Mouse (Mus musculus) liver, postnatal 0 days (tissue): Measurements from ENCODE around the gene Strn3. TPM values are rescaled to one million over a fixed set of nuclear protein-coding genes. Genes with fewer than 3 reads are reported as not detected.

Experiments used
- ATAC-seq: fragments of 200-750 bp; cut with Nextera tagmentation; 2 replicates; pipeline ENCODE4 v1.8.0; 2017; ENCODE audit warnings: mild to moderate bottlenecking, moderate library complexity
- DNase-seq: peaks from one replicate; pipeline ENCODE4 v3.0.0-alpha.2; 2016
- H3K27ac ChIP-seq: fragments of 300-500 bp; sonication (generic); 2 replicates; pipeline ENCODE4 v1.5.1; 2014; ENCODE audit warnings: antibody characterized with exemption, moderate library complexity, mild to moderate bottlenecking, low read depth
- H3K27me3 ChIP-seq: fragments of 300-500 bp; sonication (generic); 2 replicates; pipeline ENCODE4 v1.6.1; 2014; ENCODE audit warnings: low read length, control low read depth, mixed read lengths; ENCODE audit not compliant: insufficient read depth
- H3K36me3 ChIP-seq: fragments of 300-500 bp; sonication (generic); replicated peaks from 2 replicates; pipeline ENCODE4 v1.6.1; 2014; ENCODE audit warnings: mild to moderate bottlenecking, control low read depth, low read length, moderate library complexity, mixed read lengths; ENCODE audit not compliant: insufficient read depth
- H3K4me1 ChIP-seq: fragments of 300-500 bp; sonication (generic); 2 replicates; pipeline ENCODE4 v1.6.1; 2014; ENCODE audit warnings: antibody characterized with exemption, mild to moderate bottlenecking, control low read depth; ENCODE audit not compliant: insufficient read depth
- H3K4me2 ChIP-seq: fragments of 300-500 bp; sonication (generic); 2 replicates; pipeline ENCODE4 v1.6.1; 2014; ENCODE audit warnings: low read depth, mild to moderate bottlenecking, low read length, moderate library complexity, mixed read lengths
- H3K4me3 ChIP-seq: fragments of 300-500 bp; sonication (generic); 2 replicates; pipeline ENCODE4 v1.5.1; 2014; ENCODE audit warnings: low read depth, low read length
- H3K9ac ChIP-seq: fragments of 300-500 bp; sonication (generic); replicated peaks from 2 replicates; pipeline ENCODE4 v1.6.1; 2014; ENCODE audit warnings: mild to moderate bottlenecking, moderate library complexity
- H3K9me3 ChIP-seq: fragments of 300-500 bp; sonication (generic); 2 replicates; pipeline ENCODE4 v1.6.1; 2016; ENCODE audit warnings: mild to moderate bottlenecking, control low read depth, low read length, mixed read lengths
- CTCF ChIP-seq: sonication (generic); IDR thresholded peaks from 2 replicates; pipeline ENCODE4 v1.5.1; 2016; ENCODE audit warnings: antibody characterized with exemption, low read depth
- EP300 ChIP-seq: IDR thresholded peaks from 2 replicates; pipeline ENCODE4 v1.6.1; 2016; ENCODE audit warnings: antibody characterized with exemption, low read depth, mild to moderate bottlenecking
- WGBS: fragments of 180-500 bp; shearing (Covaris S2); extraction: QIAGEN DNeasy Blood & Tissue Kit; methylation state at CpG from one replicate; pipeline ENCODE4 v1.1.7; 2014; ENCODE audit not compliant: insufficient replicate concordance; 5-methylcytosine and 5-hydroxymethylcytosine counted together
- polyA plus RNA-seq: library from polyadenylated mRNA; unstranded; fragments of >200 nt; fragmentation: Nextera tagmentation; extraction: Ambion mirVana; gene quantifications from 2 replicates; pipeline ENCODE4 v1.2.1, GENCODE M21; 2015

Strn3 gene
- polyA plus RNA-seq, 1 experiment from 2014 or later: 11.5 TPM

DNA sequence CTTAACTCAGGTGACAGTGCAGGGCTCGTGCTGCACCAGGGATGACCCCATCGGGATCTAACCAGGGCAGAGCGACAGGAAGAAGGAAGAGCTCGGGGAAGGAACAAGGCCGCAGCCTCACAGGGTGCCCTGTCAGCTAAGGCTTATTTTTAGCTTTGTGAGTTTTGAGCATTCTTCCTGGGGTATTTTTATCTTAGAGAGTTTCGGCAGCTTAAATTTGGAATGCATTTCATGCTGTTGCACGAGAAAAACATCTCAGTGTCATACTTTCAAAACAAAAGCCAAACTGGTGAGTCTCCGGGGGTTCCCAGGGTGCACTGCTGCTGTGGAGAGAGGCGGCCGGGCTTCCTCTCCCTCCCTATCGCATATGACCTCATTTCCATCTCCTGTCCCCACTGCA lies 37.4 kb upstream of the Strn3 start:
- no peak overlapping the region for H3K4me2 ChIP-seq
- peaks cover 3% of the 10 kb centered on the region; the same call in 1 of the 2 replicates for H3K36me3 ChIP-seq
- no peaks in the 10 kb centered on the region for H3K9me3 ChIP-seq
- no peak overlapping the region for H3K4me3 ChIP-seq
- no peaks in the 10 kb centered on the region for H3K4me1 ChIP-seq
- H3K27ac ChIP-seq: peak overlapping the region; percentile 71
- TF ChIP-seq CTCF (no peak), EP300 (0 out of 2 replicates have a peak, but pooled peaks have one; percentile 9)
- ATAC-seq: peak; percentile 49; the same call in 1 of the 2 replicates
- no peak for DNase-seq
- H3K27me3 ChIP-seq: no peaks in the 10 kb centered on the region
- H3K9ac ChIP-seq: no peak overlapping the region
- WGBS: 49% methylated on average over 11 of the region's 11 CpGs

DNA sequence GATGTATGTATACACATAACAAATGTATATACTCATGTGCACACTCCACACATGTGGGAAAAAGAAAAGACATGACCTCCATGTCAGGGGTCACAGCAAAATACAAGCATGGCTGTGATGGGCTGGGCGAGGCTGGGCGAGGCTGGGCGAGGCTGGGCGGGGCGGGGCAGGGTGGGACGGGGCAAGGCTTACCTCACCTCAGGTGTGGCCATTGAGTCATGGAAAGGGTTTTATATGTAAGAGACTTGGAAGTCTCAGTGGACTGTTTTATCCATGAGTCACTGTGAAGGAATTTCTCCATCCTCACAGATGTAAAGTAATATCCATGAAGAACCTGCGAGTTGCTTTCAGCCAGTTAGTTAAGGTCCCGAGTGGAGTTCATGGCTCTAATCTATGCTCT lies 30.1 kb upstream of the Strn3 start:
- H3K4me3 ChIP-seq: no peak overlapping the region
- H3K27ac ChIP-seq: no peak overlapping the region
- no peak for TF ChIP-seq EP300
- no peak for TF ChIP-seq CTCF
- DNase-seq: no peak
- no peak overlapping the region for H3K4me2 ChIP-seq
- ATAC-seq: no peak
- no peaks in the 10 kb centered on the region for H3K4me1 ChIP-seq
- WGBS: 90% methylated on average over 8 of the region's 8 CpGs
- H3K9ac ChIP-seq: no peak overlapping the region
- H3K36me3 ChIP-seq: no peaks in the 10 kb centered on the region; the same call in 1 of the 2 replicates
- no peaks in the 10 kb centered on the region for H3K9me3 ChIP-seq
- H3K27me3 ChIP-seq: no peaks in the 10 kb centered on the region

DNA sequence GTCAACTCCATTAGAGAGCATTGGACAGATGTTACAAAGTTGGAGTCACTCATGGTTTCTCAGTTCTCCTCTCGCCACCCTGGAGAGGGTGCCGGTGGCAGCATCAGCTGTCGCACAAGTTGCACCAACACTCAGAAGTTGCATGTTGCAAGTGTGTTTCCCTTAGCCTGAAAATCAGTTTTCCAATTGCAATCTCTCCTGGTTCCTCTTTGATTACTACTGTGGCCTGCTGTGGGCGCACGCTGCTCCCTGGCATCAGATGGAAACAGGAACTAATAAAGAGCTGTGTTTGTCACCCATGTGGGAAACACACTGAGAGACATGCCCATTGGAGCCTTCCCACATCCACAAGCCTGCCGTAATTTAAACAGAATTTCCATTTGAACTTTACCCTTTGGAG lies 26.9 kb upstream of the Strn3 start:
- 68% methylated on average over 6 of the region's 6 CpGs for WGBS
- ATAC-seq (no peak), DNase-seq (no peak)
- H3K9ac ChIP-seq: no peak overlapping the region
- H3K9me3 ChIP-seq: no peaks in the 10 kb centered on the region
- no peak overlapping the region for H3K4me2 ChIP-seq
- no peak overlapping the region for H3K27ac ChIP-seq
- no peaks in the 10 kb centered on the region; the same call in 1 of the 2 replicates for H3K36me3 ChIP-seq
- H3K27me3 ChIP-seq: no peaks in the 10 kb centered on the region
- H3K4me3 ChIP-seq: no peak overlapping the region
- no peak for TF ChIP-seq CTCF
- TF ChIP-seq EP300: no peak
- no peaks in the 10 kb centered on the region for H3K4me1 ChIP-seq

DNA sequence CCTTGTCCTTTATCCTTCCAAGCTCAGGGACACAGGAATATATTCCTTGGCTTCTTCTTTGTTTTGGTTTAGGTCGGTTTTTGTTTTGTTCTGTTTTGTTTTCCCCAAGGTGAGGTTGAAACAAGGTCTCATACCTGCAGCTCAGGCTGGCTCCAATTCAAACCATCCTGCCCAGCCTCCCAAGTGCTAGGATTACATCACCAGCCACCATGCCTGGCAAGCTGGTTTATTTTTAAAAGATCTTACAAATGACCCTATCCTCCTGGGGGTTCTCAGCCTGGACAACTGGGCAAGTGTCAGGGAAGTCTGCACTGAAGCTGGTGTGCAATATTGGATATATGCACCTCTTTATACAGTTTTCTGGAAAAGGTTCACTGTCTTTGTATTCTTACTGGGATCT lies 21.0 kb upstream of the Strn3 start:
- DNase-seq (no peak), ATAC-seq (no peak)

DNA sequence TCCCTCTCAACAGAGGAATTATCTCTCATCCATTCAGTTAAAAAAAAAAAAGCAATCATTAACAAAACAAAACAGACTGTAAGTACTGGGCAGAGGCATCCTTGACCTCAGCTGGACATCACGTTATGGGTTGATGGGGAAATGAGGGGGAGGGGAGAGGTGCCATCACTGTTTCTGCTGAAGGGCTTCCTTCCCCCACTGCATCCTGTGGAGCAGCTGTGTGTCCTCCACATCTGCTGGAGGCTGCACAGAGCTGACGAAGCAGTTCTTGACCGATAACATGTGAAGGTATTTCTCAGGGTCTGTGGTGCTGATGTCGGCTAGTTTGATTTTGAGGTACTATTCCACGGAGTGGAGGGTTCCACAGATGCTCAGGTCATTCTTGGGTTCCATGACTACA lies 18.5 kb upstream of the Strn3 start:
- Histone ChIP-seq H3K36me3 (no peaks in the 10 kb centered on the region), H3K4me2 (no peak overlapping the region), H3K4me3 (no peak overlapping the region), H3K27me3 (no peaks in the 10 kb centered on the region), H3K27ac (no peak overlapping the region), H3K9ac (no peak overlapping the region), H3K4me1 (peaks cover 7% of the 10 kb centered on the region; the same call in 1 of the 2 replicates), H3K9me3 (no peaks in the 10 kb centered on the region)
- DNase-seq: no peak
- 47% methylated on average over 5 of the region's 5 CpGs for WGBS
- TF ChIP-seq CTCF (no peak), EP300 (no peak)
- 0 out of 2 replicates have a peak, but pooled peaks have one; percentile 36 for ATAC-seq

More for the DNA sequence above, 21.0 kb upstream of the Strn3 start:
- Histone ChIP-seq H3K4me2 (no peak overlapping the region), H3K9me3 (no peaks in the 10 kb centered on the region), H3K4me1 (0 out of 2 replicates have a peak, but pooled peaks cover 2% of the 10 kb centered on the region), H3K9ac (no peak overlapping the region), H3K27me3 (no peaks in the 10 kb centered on the region), H3K36me3 (no peaks in the 10 kb centered on the region), H3K27ac (no peak overlapping the region), H3K4me3 (no peak overlapping the region)
- 55% methylated on average over 1 of the region's 1 CpGs for WGBS
- TF ChIP-seq EP300: no peak
- no peak for TF ChIP-seq CTCF

DNA sequence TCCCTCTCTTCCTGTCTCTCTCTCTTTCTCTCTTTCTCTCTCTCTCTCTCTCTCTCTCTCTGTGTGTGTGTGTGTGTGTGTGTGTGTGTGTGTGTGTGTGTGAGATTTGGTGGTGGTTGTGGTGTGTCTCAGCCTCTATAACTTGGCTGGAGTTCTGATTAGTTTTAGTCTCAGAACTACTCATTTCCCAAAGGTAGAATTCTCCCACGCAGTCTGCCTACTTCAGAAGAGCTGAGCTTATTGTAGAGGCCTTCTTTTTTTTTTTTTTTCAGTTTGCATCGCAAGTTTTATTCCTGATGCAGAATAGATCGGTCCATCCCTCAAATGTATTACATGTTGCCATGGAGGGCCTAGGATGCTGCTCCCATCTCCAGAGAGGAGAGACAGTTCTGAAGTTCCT lies 18.0 kb upstream of the Strn3 start:
- H3K4me1 ChIP-seq: peaks cover 7% of the 10 kb centered on the region; the same call in 1 of the 2 replicates
- no peak overlapping the region for H3K27ac ChIP-seq
- ATAC-seq (no peak), DNase-seq (no peak)
- H3K36me3 ChIP-seq: no peaks in the 10 kb centered on the region
- no peak overlapping the region for H3K9ac ChIP-seq
- 84% methylated on average over 3 of the region's 3 CpGs for WGBS
- no peak overlapping the region for H3K4me3 ChIP-seq
- no peaks in the 10 kb centered on the region for H3K27me3 ChIP-seq
- H3K9me3 ChIP-seq: no peaks in the 10 kb centered on the region
- no peak overlapping the region for H3K4me2 ChIP-seq
- TF ChIP-seq EP300: no peak
- no peak for TF ChIP-seq CTCF
